Mouse (Mus musculus) liver, embryonic 15.5 days (tissue): ENCODE data around the gene Farp1. TPM values are rescaled to one million over a fixed set of nuclear protein-coding genes. Genes with fewer than 3 reads are reported as not detected.
"Not testable (repeated sequence)": the region's sequence is repeated elsewhere in the genome, so short reads cannot be mapped to it uniquely, and the experiment has no call there.

Source experiments
- ATAC-seq: fragments of 200-750 bp; cut with Nextera tagmentation; 2 replicates; pipeline ENCODE4 v1.8.0; 2017; ENCODE audit warnings: moderate number of reproducible peaks, mild to moderate bottlenecking, moderate library complexity; ENCODE audit not compliant: insufficient read depth
- H3K27ac ChIP-seq: fragments of 300-500 bp; sonication (generic); replicated peaks from 2 replicates; pipeline ENCODE4 v1.5.1; 2015; ENCODE audit warnings: mild to moderate bottlenecking, inconsistent platforms
- H3K27me3 ChIP-seq: fragments of 300-500 bp; sonication (generic); 2 replicates; pipeline ENCODE4 v1.6.1; 2015; ENCODE audit warnings: mild to moderate bottlenecking, inconsistent platforms
- H3K36me3 ChIP-seq: fragments of 300-500 bp; sonication (generic); replicated peaks from 2 replicates; pipeline ENCODE4 v1.6.1; 2015; ENCODE audit warnings: moderate library complexity, mild to moderate bottlenecking, inconsistent platforms
- H3K4me1 ChIP-seq: fragments of 300-500 bp; sonication (generic); replicated peaks from 2 replicates; pipeline ENCODE4 v1.6.1; 2015; ENCODE audit warnings: inconsistent platforms
- H3K4me2 ChIP-seq: fragments of 300-500 bp; sonication (generic); 2 replicates; pipeline ENCODE4 v1.6.1; 2015; ENCODE audit warnings: moderate library complexity, mild to moderate bottlenecking, inconsistent platforms
- H3K4me3 ChIP-seq: fragments of 300-500 bp; sonication (generic); replicated peaks from 2 replicates; pipeline ENCODE4 v1.5.1; 2015; ENCODE audit warnings: mild to moderate bottlenecking, inconsistent platforms
- H3K9ac ChIP-seq: fragments of 300-500 bp; sonication (generic); 2 replicates; pipeline ENCODE4 v1.6.1; 2015; ENCODE audit warnings: moderate library complexity, mild to moderate bottlenecking, inconsistent platforms
- H3K9me3 ChIP-seq: fragments of 300-500 bp; sonication (generic); replicated peaks from 2 replicates; pipeline ENCODE4 v1.6.1; 2016; ENCODE audit warnings: inconsistent platforms
- WGBS: fragments of 180-500 bp; shearing (Covaris S2); methylation state at CpG from one replicate; pipeline ENCODE4 v1.1.7; 2015; ENCODE audit warnings: mixed read lengths; ENCODE audit not compliant: insufficient replicate concordance; 5-methylcytosine and 5-hydroxymethylcytosine counted together
- polyA plus RNA-seq: library from polyadenylated mRNA; unstranded; fragments of >200 nt; fragmentation: Nextera tagmentation; extraction: Ambion mirVana; gene quantifications from 2 replicates; pipeline ENCODE4 v1.2.1, GENCODE M21; 2015

Gene Farp1
- polyA plus RNA-seq, 1 experiment from 2014 or later = 3.2 TPM

DNA sequence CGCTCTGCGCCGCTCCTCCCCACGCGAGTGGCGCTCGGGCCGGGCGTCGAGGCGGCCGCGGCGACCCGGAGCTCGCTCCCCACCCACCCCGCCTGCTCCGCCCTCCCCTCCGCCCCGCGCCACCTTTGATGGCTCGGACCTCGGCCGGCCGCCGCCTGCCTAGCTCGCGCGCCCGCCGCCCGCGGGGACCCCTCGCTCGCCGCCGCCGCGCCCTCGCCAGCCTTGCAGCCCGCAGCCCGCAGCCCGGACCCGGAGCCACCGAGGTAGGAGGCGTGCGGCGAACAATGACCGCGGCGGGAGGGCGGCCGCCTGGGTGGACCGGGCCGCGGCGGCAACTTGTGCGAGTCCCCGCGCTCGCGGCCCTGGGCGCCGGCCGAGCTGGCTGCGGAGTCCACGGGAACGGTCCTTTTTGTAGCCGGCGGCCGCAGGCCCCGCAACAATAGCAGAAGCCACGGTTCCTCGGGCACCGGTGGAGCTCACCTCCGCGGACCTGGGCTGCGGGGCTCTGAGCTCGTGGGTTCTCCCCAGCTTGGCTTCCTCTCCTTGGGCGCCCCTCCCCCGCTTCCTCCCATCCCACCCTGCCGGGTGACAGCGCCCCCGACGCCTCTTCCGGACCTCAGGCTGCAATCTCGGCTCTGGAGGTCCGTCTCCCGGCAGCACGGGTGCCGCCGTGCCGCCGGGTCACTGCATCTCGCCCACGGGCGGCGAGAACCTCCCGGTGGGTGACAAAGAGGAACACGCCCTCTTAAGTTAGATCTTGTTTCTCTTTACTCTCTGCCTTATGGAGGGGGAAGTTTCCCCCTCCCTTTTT, 868 bp downstream of the Farp1 start:
- ATAC-seq = peak; percentile 84
- Histone ChIP-seq H3K36me3 (no peaks in the 10 kb centered on the region), H3K9ac (peak overlapping the region; percentile 52), H3K4me3 (peak overlapping the region; percentile 61), H3K9me3 (no peaks in the 10 kb centered on the region), H3K4me1 (peaks cover 7% of the 10 kb centered on the region; the same call in 1 of the 2 replicates), H3K4me2 (peak overlapping the region; percentile 67), H3K27ac (peak overlapping the region; percentile 38; the same call in 1 of the 2 replicates), H3K27me3 (peaks cover 62% of the 10 kb centered on the region)
- under 1% methylated on average over 97 of the region's 100 CpGs for WGBS

DNA sequence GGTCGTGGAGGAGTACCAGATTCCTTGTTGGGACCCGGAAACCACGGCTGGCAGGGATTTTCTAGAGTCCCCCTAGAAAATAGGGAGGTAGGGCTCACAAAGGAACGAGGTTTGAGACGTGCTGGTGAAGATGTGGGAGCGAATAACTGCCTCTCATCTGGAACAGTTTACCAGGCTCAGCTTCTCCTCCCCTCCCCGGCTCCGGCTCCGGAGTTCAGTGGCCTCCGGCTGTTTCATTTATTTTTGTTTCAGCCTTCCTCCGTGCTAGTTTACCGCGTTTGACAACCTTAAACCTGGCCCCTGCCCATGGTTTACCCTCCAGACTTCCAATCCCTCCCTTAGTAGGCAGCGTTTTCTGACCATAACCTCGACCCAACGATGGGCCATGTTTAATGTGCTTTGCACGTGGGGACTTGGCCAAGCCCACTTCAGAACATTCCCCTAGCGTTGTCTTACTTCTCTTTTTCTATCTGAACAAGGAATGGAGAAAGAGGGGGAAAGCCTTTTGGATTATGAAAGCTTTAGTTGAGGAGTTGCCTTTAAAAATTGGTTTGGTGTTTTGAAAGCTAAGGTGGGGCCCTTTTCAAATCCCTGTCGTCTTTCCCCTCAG, 1.7 kb downstream of the Farp1 start:
- Histone ChIP-seq H3K9ac (peak overlapping the region; percentile 21; the same call in 1 of the 2 replicates), H3K9me3 (no peaks in the 10 kb centered on the region), H3K4me3 (peak overlapping the region; percentile 61), H3K27me3 (peaks cover 62% of the 10 kb centered on the region), H3K27ac (no peak overlapping the region), H3K4me2 (peak overlapping the region; percentile 67), H3K36me3 (no peaks in the 10 kb centered on the region), H3K4me1 (peaks cover 7% of the 10 kb centered on the region; the same call in 1 of the 2 replicates)
- 2% methylated on average over 19 of the region's 19 CpGs for WGBS
- ATAC-seq = no peak

DNA sequence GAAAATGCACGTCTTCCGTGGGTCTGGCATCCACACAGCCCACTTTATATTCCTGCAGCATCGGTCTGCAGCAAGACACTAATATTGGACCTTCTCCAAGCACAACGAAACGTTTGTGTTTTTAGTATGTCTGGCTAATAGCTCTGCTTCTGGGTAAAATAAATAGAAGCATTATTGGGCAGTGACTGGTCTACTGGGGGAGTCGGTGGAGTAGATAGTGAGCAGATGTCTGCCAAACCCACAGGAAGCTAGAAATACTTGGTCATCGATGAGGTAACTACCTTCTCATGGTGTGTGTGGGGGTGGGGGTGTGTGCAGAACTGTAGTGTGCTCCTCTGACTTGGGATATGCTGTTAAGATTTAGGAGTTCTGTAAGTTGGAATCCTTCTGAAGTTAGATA, 2.3 kb downstream of the Farp1 start:
- peak overlapping the region; percentile 61 for H3K4me3 ChIP-seq
- H3K27ac ChIP-seq = no peak overlapping the region
- no peak for ATAC-seq
- H3K4me2 ChIP-seq = peak overlapping the region; percentile 67
- WGBS = 25% methylated on average over 7 of the region's 7 CpGs
- no peak overlapping the region for H3K9ac ChIP-seq
- H3K9me3 ChIP-seq = no peaks in the 10 kb centered on the region
- H3K27me3 ChIP-seq = peaks cover 62% of the 10 kb centered on the region
- H3K36me3 ChIP-seq = no peaks in the 10 kb centered on the region
- peaks cover 7% of the 10 kb centered on the region; the same call in 1 of the 2 replicates for H3K4me1 ChIP-seq

DNA sequence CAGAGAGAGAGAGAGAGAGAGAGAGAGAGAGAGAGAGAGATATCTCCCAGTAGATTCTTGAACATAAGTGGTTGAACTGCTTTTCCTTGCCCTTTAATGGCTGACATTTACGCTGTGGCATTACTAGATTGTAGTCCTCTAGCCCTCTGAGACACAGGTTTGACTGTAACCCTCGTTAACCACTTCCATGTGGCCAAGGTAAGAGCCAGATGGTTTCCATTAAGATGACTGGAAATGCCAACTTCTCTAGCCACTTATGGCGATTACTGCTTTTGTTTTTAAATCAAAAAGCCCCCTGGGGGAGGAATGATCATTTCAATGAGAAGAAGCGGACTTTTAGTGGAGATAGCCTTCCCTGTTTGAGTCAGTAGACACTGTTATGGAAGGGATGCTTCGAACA, 3.7 kb downstream of the Farp1 start:
- Histone ChIP-seq H3K27ac (no peak overlapping the region), H3K4me1 (peaks cover 7% of the 10 kb centered on the region; the same call in 1 of the 2 replicates), H3K9ac (no peak overlapping the region), H3K4me2 (no peak overlapping the region), H3K36me3 (no peaks in the 10 kb centered on the region), H3K27me3 (peaks cover 50% of the 10 kb centered on the region), H3K4me3 (no peak overlapping the region), H3K9me3 (no peaks in the 10 kb centered on the region)
- WGBS = 47% methylated on average over 5 of the region's 5 CpGs
- ATAC-seq = no peak

DNA sequence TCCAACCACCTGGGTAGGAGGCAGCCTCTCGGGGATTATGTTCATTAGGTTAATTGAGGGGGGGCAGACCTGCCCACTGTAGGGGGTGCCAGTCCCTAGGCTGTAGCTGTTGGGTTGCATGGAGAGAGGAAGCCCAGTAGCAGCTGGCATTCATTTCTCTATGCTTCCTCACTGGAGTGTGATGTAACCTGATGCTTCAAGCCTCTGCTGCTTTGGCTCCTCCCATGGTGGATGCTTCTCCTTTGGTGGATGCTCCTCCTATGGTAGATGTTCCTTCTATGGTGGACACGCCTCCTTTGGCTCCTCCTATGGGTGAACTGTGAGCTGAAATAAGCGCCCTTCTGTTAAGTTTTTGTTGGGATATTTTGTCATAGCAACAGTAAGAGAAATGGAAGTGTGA, 9.1 kb downstream of the Farp1 start:
- no peak for ATAC-seq
- Histone ChIP-seq H3K9me3 (no peaks in the 10 kb centered on the region), H3K9ac (no peak overlapping the region), H3K27ac (no peak overlapping the region), H3K27me3 (no peaks in the 10 kb centered on the region), H3K4me3 (no peak overlapping the region), H3K36me3 (no peaks in the 10 kb centered on the region), H3K4me2 (no peak overlapping the region), H3K4me1 (no peaks in the 10 kb centered on the region)
- 54% methylated on average over 3 of the region's 3 CpGs for WGBS

DNA sequence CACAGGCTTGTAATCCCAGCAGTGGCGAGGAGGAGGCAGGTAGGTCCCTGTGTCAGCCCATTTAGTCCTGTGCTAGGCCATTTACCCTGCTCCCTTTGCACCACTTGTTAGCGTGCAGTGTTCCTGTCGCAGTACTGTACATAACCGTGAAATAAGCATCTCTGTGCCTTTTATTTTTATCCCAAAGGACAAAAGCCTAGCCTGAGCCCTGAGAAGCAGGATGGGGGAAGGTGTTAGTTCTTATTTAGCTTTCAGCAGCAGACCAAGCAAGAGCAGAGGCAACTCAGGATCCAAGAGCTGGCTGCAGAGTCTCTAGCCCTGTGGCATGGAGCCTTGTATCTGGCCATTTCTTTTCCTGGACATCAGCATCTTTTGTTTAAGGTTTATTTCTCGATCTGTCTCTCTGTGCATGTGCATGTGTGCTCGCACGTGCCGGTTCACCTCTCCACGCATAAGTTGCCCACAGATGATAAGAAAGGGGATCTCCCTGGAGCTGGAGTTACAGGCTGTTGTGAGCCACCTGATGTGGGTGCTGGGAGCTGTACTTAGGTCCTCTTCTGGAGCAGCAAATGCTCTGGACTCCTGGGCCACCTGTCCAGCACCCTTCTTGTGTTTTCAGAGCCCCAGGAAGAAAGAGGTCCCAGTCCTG, 11.4 kb downstream of the Farp1 start:
- Histone ChIP-seq H3K4me3 (no peak overlapping the region), H3K4me1 (peaks cover 13% of the 10 kb centered on the region; the same call in 1 of the 2 replicates), H3K36me3 (no peaks in the 10 kb centered on the region), H3K9me3 (no peaks in the 10 kb centered on the region), H3K9ac (no peak overlapping the region), H3K27ac (no peak overlapping the region), H3K27me3 (no peaks in the 10 kb centered on the region), H3K4me2 (no peak overlapping the region)
- no peak for ATAC-seq
- WGBS = 62% methylated on average over 9 of the region's 9 CpGs

DNA sequence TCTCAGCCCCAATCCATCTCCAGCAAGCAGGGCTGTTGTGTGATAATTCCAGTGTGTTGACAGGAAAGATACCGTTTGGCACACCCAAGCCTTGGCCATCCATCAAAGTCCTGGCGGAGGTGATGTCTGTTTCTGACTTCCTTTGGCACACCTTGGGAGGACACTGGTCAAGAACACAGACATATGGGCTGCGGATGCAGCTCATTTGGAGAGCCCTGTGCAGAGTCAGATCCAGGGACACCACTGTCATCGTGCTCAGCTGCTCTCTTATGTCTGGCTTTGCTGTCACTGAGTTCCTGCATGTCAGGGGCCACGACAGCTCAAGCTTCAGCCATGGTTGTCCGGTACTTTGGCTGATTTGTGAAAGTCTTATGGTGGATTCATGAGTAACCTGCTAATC, 12.8 kb downstream of the Farp1 start:
- Histone ChIP-seq H3K4me2 (no peak overlapping the region), H3K36me3 (no peaks in the 10 kb centered on the region), H3K27ac (no peak overlapping the region), H3K9ac (no peak overlapping the region), H3K9me3 (no peaks in the 10 kb centered on the region), H3K4me3 (no peak overlapping the region), H3K27me3 (no peaks in the 10 kb centered on the region), H3K4me1 (peaks cover 17% of the 10 kb centered on the region)
- ATAC-seq = no peak
- 45% methylated on average over 6 of the region's 6 CpGs for WGBS

DNA sequence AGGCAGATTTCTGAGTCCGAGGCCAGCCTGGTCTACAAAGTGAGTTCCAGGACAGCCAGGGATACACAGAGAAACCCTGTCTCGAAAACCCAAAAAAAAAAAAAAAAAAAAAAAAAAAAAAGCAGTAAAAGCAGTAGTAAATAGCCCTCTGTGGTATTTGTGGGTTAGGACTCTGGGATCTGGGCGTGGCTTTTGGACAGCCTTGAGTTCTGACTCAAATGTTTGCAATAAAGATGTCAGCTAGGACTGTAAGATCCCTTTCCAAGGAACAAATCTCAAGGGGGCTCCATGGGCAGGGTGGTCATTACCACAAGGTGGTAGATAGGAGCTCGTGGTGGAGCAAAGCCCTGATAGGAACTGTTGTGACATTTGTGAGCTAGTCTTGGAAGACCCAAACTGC, 16.0 kb downstream of the Farp1 start:
- H3K27ac ChIP-seq, H3K27me3 ChIP-seq, H3K4me3 ChIP-seq, H3K9me3 ChIP-seq, ATAC-seq, H3K9ac ChIP-seq, H3K36me3 ChIP-seq, H3K4me2 ChIP-seq: not testable (repeated sequence)
- peaks cover 17% of the 10 kb centered on the region for H3K4me1 ChIP-seq
- 19% methylated on average over 4 of the region's 4 CpGs for WGBS

DNA sequence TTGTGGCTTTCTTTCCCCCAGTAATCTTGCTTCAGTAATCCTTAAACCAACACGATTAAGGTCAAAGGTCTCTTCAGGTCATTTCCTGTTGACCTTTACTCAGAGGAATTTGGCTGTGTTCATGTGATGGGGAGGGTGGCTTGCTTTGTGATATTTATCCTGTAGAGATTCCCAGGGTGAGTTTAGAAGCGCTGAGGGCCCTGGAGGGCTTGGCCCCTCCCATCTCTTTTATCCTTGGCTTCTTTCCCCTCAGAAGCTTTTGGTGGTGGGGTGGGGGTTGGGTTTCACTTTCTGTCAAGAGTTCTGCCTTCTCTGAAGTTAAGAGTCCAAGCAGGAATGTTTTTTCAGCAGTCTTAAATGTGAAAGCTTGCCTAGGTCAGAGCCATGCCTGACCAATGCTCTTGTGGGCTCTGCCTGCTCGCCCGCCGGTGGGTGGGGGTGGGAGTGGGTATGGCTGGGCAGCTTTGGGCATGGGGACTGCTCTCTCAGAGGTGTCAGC, 18.1 kb downstream of the Farp1 start:
- no peaks in the 10 kb centered on the region for H3K9me3 ChIP-seq
- peak overlapping the region; percentile 68 for H3K27ac ChIP-seq
- H3K4me3 ChIP-seq = no peak overlapping the region
- peaks cover 17% of the 10 kb centered on the region for H3K4me1 ChIP-seq
- 17% methylated on average over 5 of the region's 5 CpGs for WGBS
- no peaks in the 10 kb centered on the region for H3K36me3 ChIP-seq
- peak overlapping the region; percentile 25 for H3K4me2 ChIP-seq
- no peak overlapping the region for H3K9ac ChIP-seq
- no peaks in the 10 kb centered on the region for H3K27me3 ChIP-seq
- peak; percentile 66; the same call in 1 of the 2 replicates for ATAC-seq

DNA sequence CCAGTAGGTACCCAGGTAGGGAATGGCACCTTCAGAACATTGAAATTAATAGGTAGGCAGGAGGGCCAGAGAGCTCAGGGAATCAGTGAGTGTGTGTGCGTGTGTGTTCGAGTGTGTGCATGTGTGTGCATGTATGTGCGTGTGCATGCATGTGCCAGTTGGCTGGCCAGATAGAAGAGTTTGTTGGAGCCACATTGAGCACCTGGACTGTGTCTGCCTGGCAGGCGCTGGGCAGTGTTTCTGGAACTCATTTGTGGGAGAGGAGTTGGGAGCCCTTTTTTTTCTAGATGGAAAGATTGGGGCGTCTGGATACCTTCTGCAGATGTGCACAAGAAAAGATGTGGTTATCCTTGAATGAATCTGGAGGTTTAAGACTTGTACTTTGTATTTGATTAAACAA, 19.1 kb downstream of the Farp1 start:
- no peaks in the 10 kb centered on the region for H3K27me3 ChIP-seq
- peaks cover 17% of the 10 kb centered on the region for H3K4me1 ChIP-seq
- no peak overlapping the region for H3K4me2 ChIP-seq
- no peak overlapping the region for H3K4me3 ChIP-seq
- no peak for ATAC-seq
- no peak overlapping the region for H3K9ac ChIP-seq
- no peaks in the 10 kb centered on the region for H3K9me3 ChIP-seq
- H3K27ac ChIP-seq = peak overlapping the region; percentile 68; the same call in 1 of the 2 replicates
- 66% methylated on average over 5 of the region's 5 CpGs for WGBS
- no peaks in the 10 kb centered on the region for H3K36me3 ChIP-seq

DNA sequence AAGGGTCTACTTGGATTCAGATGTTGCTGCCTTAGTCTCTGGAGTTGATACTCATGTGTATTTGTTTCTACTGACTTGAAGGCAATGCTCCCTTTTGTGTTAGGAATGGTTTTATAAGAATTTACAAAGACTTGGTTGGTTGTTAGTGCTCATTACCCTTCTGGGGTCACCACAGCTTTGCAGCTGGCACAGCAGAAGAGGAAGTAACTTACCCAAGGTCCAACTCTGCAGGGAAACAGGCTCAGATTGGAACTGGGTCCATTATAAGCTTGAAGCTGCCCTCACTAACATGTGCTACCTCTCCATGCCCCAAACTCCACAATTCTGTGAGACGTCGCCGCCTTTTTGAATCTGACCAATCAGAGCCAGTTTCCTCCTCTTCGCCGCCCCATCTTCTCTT, 22.8 kb downstream of the Farp1 start:
- H3K9ac ChIP-seq = no peak overlapping the region
- H3K36me3 ChIP-seq = no peaks in the 10 kb centered on the region
- no peak for ATAC-seq
- H3K4me1 ChIP-seq = peaks cover 9% of the 10 kb centered on the region; the same call in 1 of the 2 replicates
- H3K27me3 ChIP-seq = no peaks in the 10 kb centered on the region
- no peaks in the 10 kb centered on the region for H3K9me3 ChIP-seq
- WGBS = 90% methylated on average over 5 of the region's 5 CpGs
- H3K4me3 ChIP-seq = no peak overlapping the region
- H3K4me2 ChIP-seq = no peak overlapping the region
- no peak overlapping the region for H3K27ac ChIP-seq
